Mouse (Mus musculus) MEL (cell line): ENCODE measurements around the gene Sebox.

ENCODE experiments used
- CHD2 ChIP-seq: IDR thresholded peaks from 2 replicates; pipeline ENCODE4 v1.6.1; 2011; ENCODE audit warnings: low read length, improper control_type of control experiment
- CTCF ChIP-seq, 3 experiments: IDR thresholded peaks in 2 of 3; conservative IDR thresholded peaks in 1 of 3; 2 replicates each; pipeline ENCODE4 v1.5.1; 2011 to 2012; ENCODE audit warnings: low read length in 3 of 3, low read depth in 2 of 3, mild to moderate bottlenecking in 2 of 3, improper control_type of control experiment in 1 of 3, inconsistent platforms in 1 of 3, mixed read lengths in 1 of 3, moderate library complexity in 1 of 3; ENCODE audit not compliant: control insufficient read depth in 1 of 3, insufficient read depth in 1 of 3, poor library complexity in 1 of 3, severe bottlenecking in 1 of 3
- E2F4 ChIP-seq: IDR thresholded peaks from 2 replicates; pipeline ENCODE4 v1.6.1; 2011; ENCODE audit warnings: low read depth, low read length, improper control_type of control experiment, borderline replicate concordance
- EP300 ChIP-seq, 2 experiments: IDR thresholded peaks; 2 replicates each; pipeline ENCODE4 v1.6.1; 2011; ENCODE audit warnings: improper control_type of control experiment in 2 of 2, low read length in 2 of 2, low read depth in 1 of 2, mild to moderate bottlenecking in 1 of 2
- MAX ChIP-seq: IDR thresholded peaks from 2 replicates; pipeline ENCODE4 v1.6.1; 2011; ENCODE audit warnings: low read length, improper control_type of control experiment
- MAZ ChIP-seq: IDR thresholded peaks from 2 replicates; pipeline ENCODE4 v1.6.1; 2012; ENCODE audit warnings: low read depth, mild to moderate bottlenecking, inconsistent platforms, low read length, improper control_type of control experiment
- MYC ChIP-seq: IDR thresholded peaks from 2 replicates; pipeline ENCODE4 v1.6.1; 2011; ENCODE audit warnings: low read depth, mild to moderate bottlenecking, low read length, improper control_type of control experiment, moderate library complexity
- NRF1 ChIP-seq: IDR thresholded peaks from 2 replicates; pipeline ENCODE4 v1.6.1; 2014; ENCODE audit warnings: low read depth, mild to moderate bottlenecking, inconsistent platforms, low read length, improper control_type of control experiment, moderate library complexity; ENCODE audit not compliant: poor library complexity, insufficient read depth, severe bottlenecking
- SIN3A ChIP-seq: IDR thresholded peaks from 2 replicates; pipeline ENCODE4 v1.6.1; 2012; ENCODE audit warnings: low read length, improper control_type of control experiment, inconsistent platforms
- TCF12 ChIP-seq: IDR thresholded peaks from 2 replicates; pipeline ENCODE4 v1.6.1; 2014; ENCODE audit warnings: low read depth, mild to moderate bottlenecking, inconsistent platforms, low read length, improper control_type of control experiment, moderate library complexity
- USF2 ChIP-seq, 2 experiments: IDR thresholded peaks; 2 replicates each; pipeline ENCODE4 v1.6.1; 2011 to 2012; ENCODE audit warnings: improper control_type of control experiment in 2 of 2, low read length in 2 of 2, borderline replicate concordance in 1 of 2, inconsistent platforms in 1 of 2, low read depth in 1 of 2, mild to moderate bottlenecking in 1 of 2; ENCODE audit not compliant: insufficient read depth in 1 of 2

DNA sequence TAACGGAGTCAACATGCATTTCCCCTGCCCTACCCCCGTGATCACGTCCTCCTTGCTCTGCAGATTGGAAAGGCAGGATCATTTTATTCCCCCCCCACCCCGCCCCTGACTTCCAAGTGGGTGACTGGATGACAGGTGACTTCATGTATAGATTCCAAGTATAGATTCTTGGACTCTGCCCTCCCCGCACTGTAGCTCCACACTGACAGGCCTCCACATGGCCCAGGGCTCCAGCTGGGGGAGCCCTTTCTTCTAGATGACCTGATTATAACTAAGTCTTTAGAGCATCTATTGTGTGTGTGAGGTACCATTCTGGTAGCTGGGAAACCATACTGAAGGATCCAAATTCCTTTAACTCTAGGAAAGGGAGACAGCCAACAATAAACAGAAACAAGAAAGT lies 40.6 kb upstream of the Sebox start:
- TF ChIP-seq MAZ (no peak), EP300 (IDR thresholded peaks at IDR 0.05; ENCODE audit: low read depth in 1 of 2, low read length in 2 of 2) (no peak), CTCF (IDR thresholded peaks at IDR 0.05 in 2 of 3, conservative IDR thresholded peaks at IDR 0.05 in 1 of 3; ENCODE audit: control insufficient read depth in 1 of 3, insufficient read depth in 1 of 3, low read depth in 2 of 3, low read length in 3 of 3, poor library complexity in 1 of 3, severe bottlenecking in 1 of 3) (peak in 2 of 3 experiments; percentile 16 to 28; a peak in 2 of 6 replicates), SIN3A (no peak), TCF12 (no peak), CHD2 (no peak), USF2 (IDR thresholded peaks at IDR 0.05; ENCODE audit: borderline replicate concordance in 1 of 2, insufficient read depth in 1 of 2, low read depth in 1 of 2, low read length in 2 of 2) (0 out of 4 replicates have a peak, but pooled peaks of 1 of the 2 experiments have one; percentile 10), MAX (no peak), MYC (no peak), E2F4 (no peak), NRF1 (no peak)
